Mouse (Mus musculus): ENCODE data around the gene Prr19.

The Prr19 gene

DNA sequence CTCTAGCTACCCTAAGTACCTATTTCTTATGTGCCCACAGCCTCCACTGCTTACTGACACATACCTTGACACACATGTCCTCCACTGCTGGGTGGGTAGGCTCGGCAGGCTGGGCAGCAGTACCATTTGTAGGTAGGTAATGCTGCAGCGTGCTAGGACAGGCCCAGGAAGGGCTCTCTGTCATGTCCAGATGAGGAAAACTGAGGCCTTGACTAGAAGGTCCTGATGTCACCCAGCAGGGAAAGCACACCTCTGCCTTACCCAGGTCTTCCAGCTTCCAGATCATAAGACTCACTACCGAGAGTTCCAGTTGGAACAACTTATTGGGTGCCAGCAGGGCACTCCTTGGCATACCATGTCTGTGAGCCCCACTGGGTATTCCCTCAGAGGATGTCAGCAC lies 26.2 kb upstream of the Prr19 start:
- in situ Hi-C loops (cut with MboI) = loop anchor here (5.0 to 10.0 kb wide), 2 partner anchors 33 to 90 kb away; no protein-coding TSS in a partner anchor

GRCm38 (mm10) chr7:25275555-25276298 lies 25.5 kb upstream of the Prr19 start:
- in situ Hi-C loops (cut with MboI) = loop anchor here (5.0 to 10.0 kb wide), 2 partner anchors 33 to 91 kb away; no protein-coding TSS in a partner anchor

- in situ Hi-C loops (cut with MboI) = loop anchor here (5.0 to 10.0 kb wide), 2 partner anchors 35 to 93 kb away; no protein-coding TSS in a partner anchor
Measured at GRCm38 (mm10) chr7:25277405-25277804, 23.8 kb upstream of the Prr19 start.

GRCm38 (mm10) chr7:25277998-25278340 lies 23.2 kb upstream of the Prr19 start:
- in situ Hi-C loops (cut with MboI) = loop anchor here (5.0 to 10.0 kb wide), 2 partner anchors 36 to 93 kb away; no protein-coding TSS in a partner anchor

GRCm38 (mm10) chr7:25278341-25279075 lies 22.7 kb upstream of the Prr19 start:
- in situ Hi-C loops (cut with MboI) = loop anchor here (5.0 to 10.0 kb wide), 2 partner anchors 36 to 94 kb away; no protein-coding TSS in a partner anchor

DNA sequence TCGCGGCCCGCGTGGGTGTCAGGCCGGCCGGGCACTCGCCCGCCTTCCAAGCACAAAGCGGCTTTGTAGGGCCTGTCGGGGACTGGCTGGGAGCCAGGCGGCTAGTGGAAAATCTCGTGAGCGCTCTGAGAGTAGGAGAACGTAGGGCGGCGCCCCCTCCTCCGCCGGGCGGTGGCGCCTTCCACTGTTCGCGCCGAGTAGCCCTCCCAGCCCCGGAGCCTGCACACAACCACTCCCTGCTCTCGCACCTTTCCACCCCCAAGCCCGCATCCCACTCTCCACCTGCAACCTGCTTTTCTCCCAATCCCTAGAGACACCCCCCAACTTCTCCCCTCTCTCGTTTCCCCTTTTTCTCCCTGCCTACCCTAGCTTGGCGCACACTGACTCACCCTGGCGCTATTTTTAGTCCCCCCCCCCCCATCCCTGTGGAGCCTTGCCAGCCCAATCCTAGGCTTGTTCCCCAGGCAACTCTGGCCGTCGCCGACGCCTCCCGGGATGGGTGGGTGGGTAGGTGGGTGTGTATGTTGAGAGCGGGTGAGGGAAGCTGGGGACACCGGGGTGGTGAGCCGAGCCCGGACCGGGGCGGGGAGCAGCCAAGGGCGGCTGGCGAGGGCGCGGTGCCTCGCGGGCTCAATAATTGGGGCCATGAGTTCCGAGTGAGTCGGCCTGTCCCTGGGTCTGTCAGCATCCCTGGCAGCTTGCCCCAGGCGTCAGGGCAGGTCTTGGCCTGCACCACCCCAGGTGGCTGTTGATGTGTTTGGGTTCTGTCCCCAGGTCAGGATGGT lies 21.9 kb upstream of the Prr19 start:
- in situ Hi-C loops (cut with MboI) = loop anchor here (5.0 to 10.0 kb wide), 2 partner anchors 37 to 94 kb away; no protein-coding TSS in a partner anchor

GRCm38 (mm10) chr7:25279861-25280791 lies 21.1 kb upstream of the Prr19 start:
- in situ Hi-C loops (cut with MboI) = loop anchor here (5.0 to 10.0 kb wide), 2 partner anchors 38 to 95 kb away; no protein-coding TSS in a partner anchor

DNA sequence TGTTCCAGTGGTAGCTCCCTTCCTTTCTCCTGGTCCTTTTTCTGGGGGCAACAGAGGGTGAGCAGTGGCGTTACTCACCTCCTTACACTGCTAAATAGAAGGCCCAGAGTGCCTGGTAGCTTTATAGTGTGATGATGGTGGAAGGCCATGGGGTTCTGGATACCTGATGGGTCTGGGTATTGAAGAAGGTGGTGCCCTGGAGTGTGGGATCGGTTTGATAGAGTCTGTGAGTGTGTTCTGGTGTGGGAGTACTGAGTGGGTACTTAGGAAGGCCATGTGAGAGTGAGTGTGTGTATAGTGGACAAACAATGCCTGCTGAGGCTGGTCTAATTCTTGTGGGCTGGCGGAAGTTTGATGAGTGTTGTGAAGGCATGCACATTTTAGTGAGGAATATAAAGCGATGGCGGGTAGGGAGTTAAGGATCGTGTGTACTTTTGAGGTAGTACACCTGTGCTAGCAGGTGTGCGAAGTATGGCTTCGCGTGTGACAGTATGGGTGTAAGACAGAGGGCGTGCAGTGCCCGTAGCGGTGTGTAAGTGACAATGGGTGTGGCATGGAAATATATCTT lies 20.0 kb upstream of the Prr19 start:
- in situ Hi-C loops (cut with MboI) = no loop called here

- in situ Hi-C loops (cut with MboI) = no loop called here
Measured at GRCm38 (mm10) chr7:25281734-25282601, 19.2 kb upstream of the Prr19 start.

GRCm38 (mm10) chr7:25282731-25283211 lies 18.4 kb upstream of the Prr19 start:
- in situ Hi-C loops (cut with MboI) = no loop called here

DNA sequence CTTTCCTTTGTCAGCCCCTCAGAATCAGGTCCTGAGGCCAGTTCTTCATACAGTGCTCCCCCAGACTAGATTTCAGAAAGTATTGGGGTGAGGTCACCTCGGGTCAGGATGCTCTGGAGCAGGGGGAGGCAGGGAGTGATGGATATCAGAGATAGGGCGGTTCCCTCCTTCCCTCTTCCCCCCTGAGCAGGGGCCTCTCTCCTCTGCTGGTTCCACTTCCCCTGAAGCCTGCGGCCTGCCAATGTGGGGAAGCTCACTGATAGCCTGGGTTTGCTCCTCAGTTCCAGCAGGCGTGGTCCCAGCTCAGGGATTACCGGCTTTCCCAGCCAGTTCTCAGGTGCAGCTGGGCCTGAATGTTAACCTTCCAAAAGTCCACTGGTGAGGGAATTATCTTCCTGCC lies 17.6 kb upstream of the Prr19 start:
- in situ Hi-C loops (cut with MboI) = no loop called here

- in situ Hi-C loops (cut with MboI) = no loop called here
Measured at GRCm38 (mm10) chr7:25284171-25284570, 17.0 kb upstream of the Prr19 start.

DNA sequence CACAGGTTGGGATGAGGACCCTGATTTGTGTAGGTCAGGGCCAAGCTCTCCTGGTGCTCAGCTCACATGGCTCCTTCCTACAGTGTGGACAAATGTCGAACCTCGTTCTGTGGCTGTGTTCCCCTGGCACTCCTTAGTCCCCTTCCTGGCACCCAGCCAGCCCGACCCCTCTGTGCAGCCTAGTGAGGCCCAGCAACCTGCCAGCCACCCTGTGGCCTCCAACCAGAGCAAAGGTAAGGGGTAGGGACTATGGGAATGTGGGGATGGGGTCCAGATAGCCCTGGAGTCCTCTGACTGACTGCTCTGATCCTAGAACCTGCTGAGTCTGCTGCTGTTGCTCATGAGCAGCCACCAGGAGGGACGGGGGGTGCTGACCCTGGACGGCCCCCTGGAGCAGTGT lies 16.4 kb upstream of the Prr19 start:
- in situ Hi-C loops (cut with MboI) = no loop called here

DNA sequence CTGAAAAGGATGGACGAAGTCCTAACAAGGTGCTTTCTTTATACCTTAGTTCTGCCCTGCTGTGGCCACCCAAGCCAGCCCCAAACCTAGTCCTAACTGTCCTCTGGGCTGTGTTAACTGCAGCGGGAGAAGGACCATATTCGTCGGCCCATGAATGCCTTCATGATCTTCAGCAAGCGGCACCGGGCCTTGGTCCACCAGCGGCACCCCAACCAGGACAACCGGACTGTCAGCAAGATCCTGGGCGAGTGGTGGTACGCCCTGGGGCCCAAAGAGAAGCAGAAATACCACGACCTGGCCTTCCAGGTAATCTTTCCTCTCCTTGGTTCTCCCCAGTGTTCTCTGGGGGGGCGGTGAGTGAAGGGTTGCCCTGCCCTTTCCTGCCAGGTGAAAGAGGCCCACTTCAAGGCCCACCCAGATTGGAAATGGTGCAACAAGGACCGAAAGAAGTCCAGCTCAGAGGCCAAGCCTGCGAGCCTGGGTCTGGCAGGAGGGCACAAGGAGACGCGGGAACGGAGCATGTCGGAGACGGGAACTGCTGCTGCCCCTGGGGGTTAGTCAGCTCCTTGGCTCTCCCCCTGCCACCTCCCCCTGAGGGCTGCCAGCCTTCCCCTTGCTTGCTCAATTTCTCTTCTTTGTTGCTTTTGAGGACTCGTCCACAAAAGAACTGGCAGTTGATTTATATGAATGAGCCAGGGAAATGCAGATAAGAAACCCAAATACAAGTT lies 15.5 kb upstream of the Prr19 start:
- in situ Hi-C loops (cut with MboI) = no loop called here

DNA sequence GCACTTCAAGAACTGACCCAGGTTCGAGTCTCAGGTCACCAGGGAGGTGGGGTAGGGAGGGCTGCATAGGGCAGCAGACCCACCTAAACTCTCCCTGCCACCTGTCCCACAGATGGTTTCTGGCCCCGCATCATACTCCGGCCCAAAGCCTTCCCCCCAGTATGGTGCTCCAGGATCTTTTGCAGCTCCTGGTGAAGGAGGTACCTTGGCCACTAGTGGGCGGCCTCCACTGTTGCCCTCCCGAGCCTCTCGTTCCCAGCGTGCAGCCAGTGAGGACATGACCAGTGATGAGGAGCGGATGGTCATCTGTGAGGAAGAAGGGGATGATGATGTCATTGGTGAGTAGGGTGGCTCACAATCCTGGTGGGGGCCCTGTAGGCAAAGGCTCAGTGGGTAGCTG lies 14.2 kb upstream of the Prr19 start:
- in situ Hi-C loops (cut with MboI) = no loop called here

DNA sequence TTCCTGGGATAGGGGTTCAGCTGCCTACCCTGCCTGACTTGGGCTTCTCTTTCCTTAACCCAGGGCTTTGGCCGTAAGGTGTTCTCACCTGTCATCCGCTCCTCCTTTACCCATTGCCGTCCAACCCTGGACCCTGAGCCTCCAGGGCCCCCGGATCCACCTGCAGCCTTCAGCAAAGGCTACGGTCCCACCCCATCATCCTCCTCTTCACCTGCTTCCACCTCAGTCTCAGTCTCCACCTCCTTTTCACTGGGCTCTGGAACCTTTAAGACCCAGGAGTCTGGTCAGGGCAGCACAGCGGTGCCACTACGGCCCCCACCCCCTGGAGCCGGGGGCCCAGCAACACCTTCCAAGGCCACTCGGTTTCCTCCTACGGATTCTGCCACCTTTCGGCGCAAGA lies 13.2 kb upstream of the Prr19 start:
- in situ Hi-C loops (cut with MboI) = no loop called here

DNA sequence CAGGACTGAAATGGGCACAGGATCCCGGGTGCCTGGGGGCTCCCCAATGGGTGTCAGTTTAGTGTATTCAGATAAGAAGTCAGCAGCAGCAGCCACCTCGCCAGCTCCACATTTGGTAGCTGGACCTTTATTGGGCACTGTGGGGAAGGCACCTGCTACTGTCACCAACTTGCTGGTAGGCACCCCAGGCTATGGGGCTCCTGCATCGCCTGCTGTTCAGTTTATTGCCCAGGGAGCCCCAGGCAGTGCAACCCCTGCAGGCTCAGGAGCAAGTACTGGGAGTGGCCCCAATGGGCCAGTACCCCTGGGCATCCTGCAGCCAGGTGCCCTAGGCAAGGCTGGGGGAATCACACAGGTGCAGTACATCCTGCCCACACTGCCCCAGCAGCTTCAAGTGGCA lies 12.5 kb upstream of the Prr19 start:
- in situ Hi-C loops (cut with MboI) = no loop called here

DNA sequence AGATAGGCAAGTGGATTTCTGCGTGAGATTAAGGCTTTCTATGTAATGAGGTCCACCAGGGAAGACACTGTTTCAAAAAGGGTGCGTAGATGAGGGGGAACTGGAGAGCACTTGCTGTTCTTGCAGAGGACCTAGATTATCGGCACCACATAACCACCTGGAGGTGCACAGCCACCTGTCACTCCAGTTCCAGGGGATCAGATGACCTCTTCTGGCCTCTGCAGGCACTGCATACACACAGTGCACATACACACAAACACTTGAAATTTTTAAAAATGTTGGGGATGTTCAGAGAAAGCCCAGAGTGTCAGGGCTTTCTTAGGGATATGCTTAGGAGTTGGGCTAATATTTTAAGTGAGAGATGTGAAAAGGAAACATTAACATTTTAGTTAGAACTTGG lies 11.3 kb upstream of the Prr19 start:
- in situ Hi-C loops (cut with MboI) = no loop called here

DNA sequence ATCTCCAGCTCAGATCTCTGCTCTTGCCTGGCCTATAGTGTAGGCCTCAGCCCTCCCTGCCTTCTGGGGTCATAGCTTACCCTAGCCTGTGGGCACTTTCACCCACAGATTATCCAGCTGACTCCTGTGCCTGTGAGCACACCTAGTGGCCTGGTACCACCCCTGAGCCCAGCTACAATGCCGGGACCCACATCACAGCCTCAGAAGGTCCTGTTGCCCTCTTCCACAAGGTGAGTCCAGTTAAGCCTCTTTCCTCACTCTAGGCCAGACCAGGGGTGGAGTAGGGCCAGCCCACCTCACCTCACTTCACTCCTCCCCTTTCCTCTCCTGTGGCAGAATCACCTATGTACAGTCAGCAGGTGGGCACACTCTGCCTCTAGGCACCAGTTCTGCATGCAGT lies 10.7 kb upstream of the Prr19 start:
- in situ Hi-C loops (cut with MboI) = no loop called here
